Mouse (Mus musculus) frontal cortex, postnatal 25 days (tissue): Measurements from ENCODE around the gene Cyb561a3.
"Not testable (repeated sequence)": the region's sequence is repeated elsewhere in the genome, so short reads cannot be mapped to it uniquely, and the experiment has no call there.

Experiments
- DNase-seq, 2 experiments: peaks; one replicate each; pipeline ENCODE4 v3.0.0; 2022; ENCODE audit warnings: low spot score in 2 of 2

The Cyb561a3 gene

GRCm38 (mm10) chr19:10576690-10577561 is at the start of gene Cyb561a3, which contains the start of gene Tmem138:
Cyb561a3 (plus strand) TSS chr19:10577172.
Tmem138 (minus strand) TSS chr19:10577362.
- peak; percentile 85 to 90 for DNase-seq

DNA sequence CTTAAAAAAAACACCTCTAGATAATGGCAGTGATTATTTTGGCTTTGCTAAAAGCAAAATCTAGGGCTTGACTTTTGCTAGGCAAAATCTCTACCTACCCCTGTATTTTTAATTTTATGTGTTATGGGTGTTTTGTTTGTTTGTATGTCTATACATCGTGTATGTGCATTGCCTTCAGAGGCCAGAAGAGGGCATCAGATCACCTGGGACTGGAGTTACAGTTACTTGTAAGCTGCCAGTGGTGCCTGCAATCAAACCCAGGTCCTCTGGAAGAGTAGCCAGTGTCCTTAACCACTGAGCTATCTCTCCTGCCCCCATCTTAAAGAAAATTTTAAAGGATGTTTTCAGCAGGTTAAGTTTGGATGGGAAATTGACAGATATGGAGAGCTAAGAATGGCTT is 46.9 kb upstream of the Cyb561a3 start:
- no peak for DNase-seq

DNA sequence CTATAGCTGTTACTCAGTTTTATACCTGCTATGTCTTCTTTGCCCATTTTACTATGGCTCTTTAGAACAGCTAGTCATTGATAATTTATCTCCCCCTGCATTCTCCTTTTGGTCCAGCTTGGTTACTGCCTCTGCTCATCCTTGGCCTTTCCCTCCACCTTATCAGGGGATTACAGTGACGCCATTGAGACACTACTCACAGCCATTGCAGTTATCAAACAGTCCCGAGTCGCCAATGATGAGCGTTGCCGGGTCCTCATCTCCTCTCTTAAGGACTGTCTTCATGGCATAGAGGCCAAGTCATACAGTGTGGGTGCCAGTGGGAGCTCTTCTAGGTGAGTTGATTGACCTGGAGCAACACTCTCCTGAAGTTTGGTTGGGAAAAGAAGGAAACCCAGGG is 37.5 kb upstream of the Cyb561a3 start:
- no peak for DNase-seq

GRCm38 (mm10) chr19:10555624-10556510 is 21.1 kb upstream of the Cyb561a3 start, which contains the start of gene Tmem216:
Tmem216 (minus strand) TSS chr19:10556238.
- peak; percentile 67 to 76 for DNase-seq

DNA sequence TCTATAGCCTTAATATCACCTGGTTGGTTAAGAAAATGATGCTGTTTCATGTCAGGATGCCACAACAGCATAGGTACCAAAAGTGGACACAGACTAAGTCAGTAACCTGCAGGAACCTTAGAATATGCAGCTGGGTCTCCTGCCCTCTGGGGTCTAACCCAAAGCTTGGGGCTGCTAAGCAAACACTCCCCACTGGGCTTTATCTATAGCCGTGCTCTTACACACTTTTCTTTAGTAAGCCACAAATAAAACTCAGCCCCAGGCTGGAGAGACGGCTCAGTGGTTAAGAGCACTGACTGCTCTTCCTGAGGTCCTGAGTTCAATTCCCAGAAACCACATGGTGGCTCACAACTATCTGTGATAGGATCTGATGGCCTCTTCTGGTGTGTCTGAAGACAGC is 20.0 kb upstream of the Cyb561a3 start:
- no peak for DNase-seq

GRCm38 (mm10) chr19:10557430-10557829 is 19.5 kb upstream of the Cyb561a3 start:
- DNase-seq = no peak

DNA sequence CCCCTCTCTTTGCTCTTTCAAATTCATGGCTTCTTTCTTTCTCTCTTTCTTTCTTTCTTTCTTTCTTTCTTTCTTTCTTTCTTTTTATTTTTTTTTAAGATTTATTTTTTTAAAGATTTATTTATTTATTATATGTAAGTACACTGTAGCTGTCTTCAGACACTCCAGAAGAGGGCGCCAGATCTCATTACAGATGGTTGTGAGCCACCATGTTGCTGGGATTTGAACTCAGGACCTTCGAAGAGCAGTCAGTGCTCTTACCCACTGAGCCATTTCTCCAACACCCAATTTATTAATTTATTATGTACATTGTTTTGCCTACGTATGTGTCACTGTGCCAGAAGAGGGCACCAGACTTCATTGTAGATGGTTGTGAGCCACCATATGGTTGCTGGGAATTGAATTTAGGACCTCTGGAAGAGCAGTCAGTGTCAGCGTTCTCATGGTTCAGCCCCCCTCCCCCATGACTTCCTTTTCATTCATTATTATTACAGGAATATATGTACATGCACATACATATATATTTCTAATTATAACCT is 19.1 kb upstream of the Cyb561a3 start:
- not testable (repeated sequence) for DNase-seq

DNA sequence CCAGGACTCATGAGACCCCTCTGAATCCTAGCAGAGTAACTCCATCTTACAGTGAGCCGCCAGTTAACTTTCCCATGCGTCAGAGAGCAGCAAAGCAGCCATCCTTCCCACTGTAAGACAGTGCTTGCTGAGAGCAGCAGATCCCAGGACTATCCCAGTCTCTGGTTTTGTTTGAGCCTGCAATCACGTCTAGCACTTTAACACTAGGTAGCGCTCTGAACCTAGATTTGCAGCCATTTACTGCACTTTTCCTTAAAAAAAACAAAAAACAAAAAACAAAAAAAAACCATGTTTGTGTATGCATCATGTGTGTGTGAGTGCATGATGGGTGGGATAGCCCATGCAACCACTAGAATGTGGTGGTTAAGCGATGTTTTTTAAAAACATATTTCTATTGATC is 16.9 kb upstream of the Cyb561a3 start:
- DNase-seq = no peak

- no peak for DNase-seq
These were observed 15.2 kb upstream of the Cyb561a3 start for GRCm38 (mm10) chr19:10561558-10562314.

- no peak for DNase-seq
These were observed 14.6 kb upstream of the Cyb561a3 start for GRCm38 (mm10) chr19:10562351-10562750.

GRCm38 (mm10) chr19:10564278-10564677 is 12.7 kb upstream of the Cyb561a3 start:
- no peak for DNase-seq

- no peak for DNase-seq
These were observed 11.8 kb upstream of the Cyb561a3 start for GRCm38 (mm10) chr19:10565217-10565616.

GRCm38 (mm10) chr19:10569627-10570026 is 7.3 kb upstream of the Cyb561a3 start:
- DNase-seq = no peak

DNA sequence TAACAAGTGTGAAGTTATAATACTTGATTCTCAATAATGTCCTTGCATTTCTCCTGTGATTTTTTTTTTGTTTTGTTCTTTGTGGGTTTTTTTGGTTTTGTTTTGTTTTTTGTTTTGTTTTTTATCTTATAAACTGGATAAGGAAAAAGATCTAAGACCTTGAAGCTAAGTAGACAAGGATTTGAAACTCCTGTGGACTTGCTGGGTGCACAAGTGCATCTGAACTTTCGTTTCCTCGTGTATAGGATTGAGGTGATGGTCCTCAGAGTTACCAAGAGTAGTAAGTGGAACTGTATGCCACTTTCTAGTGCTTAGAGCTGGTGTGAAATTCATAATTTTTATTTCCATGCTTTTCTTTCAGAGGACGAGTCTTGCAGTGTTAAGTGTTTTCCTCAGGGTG is 3.1 kb downstream of the Cyb561a3 start:
- DNase-seq = no peak

GRCm38 (mm10) chr19:10580761-10581160 is 3.8 kb downstream of the Cyb561a3 start:
- no peak for DNase-seq

DNA sequence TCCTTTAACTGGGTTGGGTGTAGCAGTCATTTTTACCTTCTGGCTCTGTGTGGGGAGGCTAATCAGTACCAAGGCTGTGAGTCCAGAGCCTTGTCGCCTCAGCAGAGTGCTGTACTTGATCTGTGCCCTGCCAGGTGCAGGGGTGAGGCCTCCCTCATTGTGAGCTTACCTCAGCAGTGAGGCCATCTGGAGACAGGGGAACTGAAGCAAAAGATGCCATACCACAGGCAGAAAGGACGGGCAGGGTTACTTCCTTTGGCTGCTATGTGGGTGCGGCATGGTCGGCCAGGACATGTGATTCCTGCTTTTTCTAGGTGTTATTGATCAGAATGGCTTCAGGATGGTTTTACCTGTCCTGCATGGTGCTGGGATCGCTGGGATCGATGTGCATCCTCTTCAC is 5.0 kb downstream of the Cyb561a3 start:
- DNase-seq = no peak

DNA sequence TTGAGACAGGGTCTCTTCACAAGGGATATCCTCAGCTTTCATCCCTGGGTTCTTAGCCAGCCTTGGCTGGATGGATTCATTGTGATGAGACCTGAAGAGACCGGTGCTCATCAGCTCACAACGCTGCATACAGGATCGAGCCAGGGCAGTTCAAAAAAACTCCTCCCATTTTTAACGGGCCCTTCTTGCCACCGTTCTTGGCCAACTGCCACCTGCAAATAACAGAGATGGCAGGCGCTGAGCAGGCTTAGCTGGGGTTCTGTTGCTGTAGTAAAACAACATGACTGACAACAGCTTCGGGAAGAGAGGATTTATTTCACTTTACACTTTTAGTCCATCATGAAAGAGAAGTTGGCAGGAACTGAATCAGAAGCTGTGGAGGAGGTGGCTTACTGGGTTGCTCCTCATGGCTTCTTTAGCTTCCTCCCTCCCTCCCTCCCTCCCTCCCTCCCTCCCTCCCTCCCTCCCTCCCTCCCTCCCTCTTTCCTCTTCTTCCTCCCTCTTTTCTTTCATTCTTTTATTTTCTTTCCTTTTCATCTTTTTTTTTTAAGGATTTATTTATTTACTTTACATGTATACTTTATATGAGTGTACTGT is 6.7 kb downstream of the Cyb561a3 start:
- DNase-seq = no peak

- DNase-seq = no peak
These were observed 8.1 kb downstream of the Cyb561a3 start for GRCm38 (mm10) chr19:10585112-10585511.

DNA sequence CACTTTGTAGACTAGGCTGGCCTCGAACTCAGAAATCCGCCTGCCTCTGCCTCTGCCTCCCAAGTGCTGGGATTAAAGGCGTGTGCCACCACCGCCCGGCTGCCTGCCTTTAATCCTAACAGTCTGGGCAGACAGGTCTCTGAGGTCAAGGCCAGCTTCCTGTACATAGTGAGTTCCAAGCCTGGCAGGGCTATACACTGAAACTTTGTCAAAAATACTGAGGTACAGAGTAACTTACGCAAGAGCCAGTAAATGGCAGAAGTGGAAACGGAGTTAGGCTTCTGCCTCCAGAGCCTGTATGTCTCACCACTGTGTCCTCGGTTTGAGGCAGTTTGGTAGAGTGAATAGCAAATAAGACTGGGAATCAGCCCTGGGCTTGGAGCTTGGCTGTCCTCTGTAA is 10.3 kb downstream of the Cyb561a3 start:
- DNase-seq = no peak

DNA sequence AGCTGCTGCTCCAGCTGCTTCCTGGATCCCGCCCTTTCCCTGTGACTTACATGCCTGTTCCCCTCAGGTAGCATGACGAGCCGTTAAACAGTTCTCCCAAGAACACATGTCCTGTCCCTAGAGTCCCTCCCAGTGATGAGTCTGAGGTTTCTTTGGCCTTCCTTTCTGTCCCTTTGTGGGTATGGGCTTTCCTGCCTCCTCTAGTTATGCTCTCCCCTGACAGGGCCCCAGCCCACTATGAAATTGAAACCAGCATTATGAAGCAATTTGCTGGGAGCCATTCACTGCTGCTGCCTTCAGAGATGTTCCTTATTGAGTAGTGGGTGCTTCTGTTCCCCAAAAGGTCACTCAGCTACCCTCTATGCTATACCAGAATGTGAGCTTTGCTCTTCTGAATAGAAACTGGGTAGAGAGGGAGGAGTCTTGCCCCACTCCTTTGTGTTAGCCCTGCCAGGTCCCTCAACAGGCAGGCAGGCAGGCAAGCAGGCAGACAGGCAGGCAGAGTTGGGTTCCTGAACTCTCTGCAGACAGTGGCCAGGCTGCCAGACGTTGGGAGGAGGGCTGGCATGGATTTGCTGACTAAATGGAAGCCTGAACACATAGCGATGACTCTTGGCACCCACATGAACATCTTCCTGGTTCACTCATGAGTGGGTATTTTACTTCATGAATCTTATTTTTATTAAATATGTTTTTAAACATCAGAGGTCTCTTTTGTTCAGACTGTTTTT is 12.3 kb downstream of the Cyb561a3 start:
- no peak for DNase-seq
